ENCODE assay signal across 19 mouse cellular contexts in the genomic region with DNA sequence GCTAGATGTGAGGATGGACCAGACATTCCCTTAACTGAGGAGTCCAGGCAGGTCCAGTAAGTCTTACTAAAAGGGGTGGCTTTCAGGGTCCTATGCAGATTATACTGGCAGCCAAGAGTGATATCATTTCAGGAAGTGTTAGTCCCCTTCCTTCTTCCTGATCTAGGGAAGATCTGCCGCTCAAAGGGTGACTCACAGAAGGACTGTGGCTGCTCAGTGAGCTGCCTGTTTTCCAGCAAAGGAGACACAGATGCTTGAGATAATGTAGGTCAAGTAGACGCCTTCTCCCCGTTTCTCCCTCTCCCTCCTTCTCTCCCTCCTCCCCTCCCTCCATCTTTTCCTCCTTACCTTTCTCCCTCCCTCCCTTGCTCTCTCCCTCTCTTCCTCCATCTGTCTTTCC. TPM values are rescaled to one million over a fixed set of nuclear protein-coding genes. Genes with fewer than 3 reads are reported as not detected.
"Had no signal": no experiment of that assay in that cellular context is flagged by ENCODE, and none has a peak within 500 bp of the region (broad histone marks: within the 10 kb centered on the region; RNA-seq: fewer than 3 reads in every experiment).

No protein-coding gene starts in this region.

- H3K4me3 ChIP-seq: intestine, embryonic 15.5 days; kidney, embryonic 15.5 days; limb, embryonic 12.5 days; limb, embryonic 15.5 days; liver, embryonic 12.5 days; liver, embryonic 15.5 days; midbrain, embryonic 12.5 days had no signal

- H3K27me3 ChIP-seq: intestine, embryonic 15.5 days; kidney, embryonic 15.5 days; limb, embryonic 12.5 days; limb, embryonic 15.5 days; liver, embryonic 12.5 days; liver, embryonic 15.5 days had no signal

- ATAC-seq: intestine, embryonic 15.5 days; liver, embryonic 12.5 days; midbrain, embryonic 16.5 days had no signal

- H3K36me3 ChIP-seq: intestine, embryonic 15.5 days; kidney, embryonic 15.5 days; limb, embryonic 12.5 days; limb, embryonic 15.5 days; liver, embryonic 12.5 days; liver, embryonic 15.5 days; midbrain, embryonic 12.5 days had no signal

- H3K27ac ChIP-seq: intestine, embryonic 15.5 days; kidney, embryonic 15.5 days; limb, embryonic 12.5 days; limb, embryonic 15.5 days; liver, embryonic 12.5 days; liver, embryonic 15.5 days; macrophage; midbrain, embryonic 12.5 days had no signal

- DNase-seq: kidney, adult 11 months; kidney, adult 8-10 months; kidney, postnatal 10 days; kidney, postnatal 36 days; layer of hippocampus, adult 9-11 months; left cerebral cortex, postnatal 4 days; lung, adult 2 months; thymus, adult 2 months; thymus, postnatal 14 days; thymus, postnatal 4 days had no signal

- H3K9me3 ChIP-seq: intestine, embryonic 15.5 days; kidney, embryonic 15.5 days; limb, embryonic 15.5 days; liver, embryonic 12.5 days; liver, embryonic 15.5 days had no signal

- H3K9ac ChIP-seq: intestine, embryonic 15.5 days; kidney, embryonic 15.5 days; limb, embryonic 12.5 days; limb, embryonic 15.5 days; liver, embryonic 12.5 days; liver, embryonic 15.5 days; midbrain, embryonic 12.5 days had no signal

- H3K4me2 ChIP-seq: intestine, embryonic 15.5 days; kidney, embryonic 15.5 days; limb, embryonic 12.5 days; limb, embryonic 15.5 days; liver, embryonic 12.5 days; liver, embryonic 15.5 days; midbrain, embryonic 12.5 days had no signal

- H3K4me1 ChIP-seq: intestine, embryonic 15.5 days; kidney, embryonic 15.5 days; limb, embryonic 12.5 days; limb, embryonic 15.5 days; liver, embryonic 12.5 days; liver, embryonic 15.5 days; midbrain, embryonic 12.5 days had no signal

RNA-seq across cellular contexts. Expression of a gene that starts 6.3 kb away (rescaled TPM):
- polyA plus RNA-seq: macrophage; thymus, adult 2 months had no signal
